Mouse (Mus musculus): Measurements from ENCODE around the gene 4930516K23Rik.

DNA sequence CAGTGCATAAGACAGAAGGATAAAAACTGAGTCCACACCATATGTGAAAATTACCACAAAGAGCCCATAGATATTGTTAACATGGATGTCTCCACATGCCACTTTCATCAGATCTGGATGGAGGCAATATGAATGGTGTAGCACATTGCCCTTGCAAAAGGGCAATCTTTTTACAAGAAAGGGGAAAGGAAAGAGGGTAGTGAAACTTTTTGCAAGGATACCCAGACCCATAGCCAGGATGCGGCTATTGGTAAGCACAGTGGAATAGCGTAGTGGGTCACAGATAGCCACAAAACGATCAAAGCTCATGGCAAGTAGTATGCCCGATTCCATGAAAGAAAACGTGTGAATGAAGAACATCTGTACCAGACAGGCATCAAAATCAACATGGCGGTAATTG is 39.6 kb downstream of the 4930516K23Rik start:
- TF ChIP-seq CTCF (IDR thresholded peaks at IDR 0.05; ENCODE audit: borderline replicate concordance, insufficient read depth, low read length) (no peak), POLR2A (IDR thresholded peaks at IDR 0.05; ENCODE audit: low read depth, low read length) (no peak)

Measured in embryonic fibroblast, embryonic 13.5 days (primary cell).